Mouse (Mus musculus) testis, adult 2 months (tissue): ENCODE data around the gene Klhl5.

Experiments
- CTCF ChIP-seq: fragments of 200-500 bp; IDR thresholded peaks from 2 replicates; pipeline ENCODE4 v1.5.1; 2012; ENCODE audit warnings: low read depth, mild to moderate bottlenecking, inconsistent platforms, low read length, moderate library complexity; ENCODE audit not compliant: control insufficient read depth, insufficient read depth, insufficient replicate concordance
- POLR2A ChIP-seq: fragments of 200-500 bp; IDR thresholded peaks from 2 replicates; pipeline ENCODE4 v1.6.1; 2012; ENCODE audit warnings: low read depth, mild to moderate bottlenecking, inconsistent platforms, low read length, moderate library complexity; ENCODE audit not compliant: control insufficient read depth

GRCm38 (mm10) chr5:65163489-65164092 is 56.3 kb downstream of the Klhl5 start:
- TF ChIP-seq CTCF, result no peak
- no peak for TF ChIP-seq POLR2A
